Mouse (Mus musculus): ENCODE measurements around the gene Brd7. TPM values are rescaled to one million over a fixed set of nuclear protein-coding genes. Genes with fewer than 3 reads are reported as not detected.

Gene Brd7
- 10 to 100 TPM; 63.8 to 67.0 (median 64.7) TPM for polyA plus RNA-seq (2017; shearing (Covaris generic))

- peak; percentile 77 for ATAC-seq
Measured at GRCm38 (mm10) chr8:88361708-88362428, at the start of gene Brd7. TSS of gene Brd7 (minus strand) at chr8:88362194.

DNA sequence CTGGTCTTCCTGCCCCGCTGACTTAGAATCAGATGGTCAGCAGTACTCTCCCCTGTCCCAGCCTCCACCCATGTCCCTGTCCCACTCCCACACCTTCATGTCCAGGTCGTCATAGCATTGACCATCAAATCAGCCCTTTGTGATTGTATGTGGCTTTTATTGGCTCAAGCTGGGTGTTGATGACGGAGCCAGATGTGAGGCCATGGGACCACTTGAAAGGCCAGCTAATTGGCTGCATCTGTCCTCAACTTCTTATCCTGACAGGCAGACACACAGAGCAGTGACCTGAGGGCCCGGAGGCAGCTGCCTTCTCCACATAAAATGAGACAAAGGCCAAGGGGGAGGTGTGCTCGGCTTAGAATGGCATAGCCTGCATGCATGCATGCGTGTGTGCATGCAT, 49.5 kb upstream of the Brd7 start:
- ATAC-seq: no peak

DNA sequence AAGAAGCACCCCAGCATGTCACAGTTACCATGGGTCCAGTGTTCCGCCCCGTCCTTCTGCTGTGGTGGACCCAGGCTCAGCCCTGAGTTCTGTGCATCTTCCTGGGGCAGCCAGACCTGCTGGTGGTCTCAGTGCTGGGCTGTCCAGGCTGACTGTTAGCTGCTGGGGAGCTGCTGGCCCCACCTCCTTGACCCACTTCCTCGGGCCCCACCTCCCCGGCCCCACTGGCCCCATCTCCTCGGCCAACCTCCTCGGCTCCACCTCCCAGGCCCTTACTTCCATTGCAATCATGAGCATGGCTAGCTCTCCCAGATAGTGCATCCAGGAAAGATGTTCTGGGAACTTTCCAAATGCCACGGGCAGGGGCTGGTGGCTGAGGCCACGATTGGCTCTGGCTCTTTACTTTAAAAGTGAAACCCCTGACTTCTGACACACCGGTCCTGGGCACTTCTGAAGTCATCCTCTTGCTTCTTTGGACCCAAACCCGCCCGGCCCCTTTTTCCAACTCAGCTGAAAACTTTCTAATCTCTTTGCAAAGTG, 47.5 kb upstream of the Brd7 start:
- no peak for ATAC-seq

DNA sequence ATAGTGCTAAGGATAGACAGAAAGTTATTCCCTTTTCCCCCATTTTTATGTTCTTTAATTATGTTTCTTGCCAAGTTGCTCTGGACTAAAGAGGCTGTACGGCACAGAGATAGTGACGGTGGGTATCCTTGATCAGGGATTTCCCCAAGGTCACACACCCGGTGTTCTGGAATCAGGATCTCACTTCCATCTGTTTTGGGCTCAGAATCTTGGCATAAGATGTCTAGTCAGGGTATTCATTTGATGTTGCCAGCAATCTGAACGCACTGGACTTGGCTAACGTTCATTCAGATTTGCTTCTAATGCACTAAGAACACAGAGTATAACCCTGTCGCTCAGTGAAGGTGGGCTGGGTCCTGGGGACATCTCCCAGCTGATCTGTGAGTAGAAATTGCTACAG, 45.7 kb upstream of the Brd7 start:
- no peak for ATAC-seq

GRCm38 (mm10) chr8:88398060-88398459, 36.1 kb upstream of the Brd7 start:
- no peak for ATAC-seq

DNA sequence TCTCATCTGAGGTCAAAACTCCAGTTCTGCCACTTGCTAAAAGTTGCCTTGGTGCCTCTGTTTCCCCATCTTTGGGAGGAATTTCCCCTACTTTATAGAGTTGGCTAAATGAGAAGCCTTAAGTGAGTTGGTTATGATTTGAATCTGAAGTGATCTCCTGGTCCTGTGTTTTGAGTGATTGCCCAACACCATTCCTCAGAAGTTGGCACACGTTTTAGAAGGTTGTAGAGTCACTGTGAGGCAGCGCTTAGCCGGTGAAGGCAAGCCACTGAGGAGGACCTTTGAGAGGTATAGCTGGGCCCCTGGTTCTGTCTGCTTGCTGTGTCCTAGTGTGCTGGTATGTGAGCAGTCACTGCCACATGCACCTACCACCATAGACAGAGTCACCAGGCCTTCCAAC, 31.3 kb upstream of the Brd7 start:
- no peak for ATAC-seq

DNA sequence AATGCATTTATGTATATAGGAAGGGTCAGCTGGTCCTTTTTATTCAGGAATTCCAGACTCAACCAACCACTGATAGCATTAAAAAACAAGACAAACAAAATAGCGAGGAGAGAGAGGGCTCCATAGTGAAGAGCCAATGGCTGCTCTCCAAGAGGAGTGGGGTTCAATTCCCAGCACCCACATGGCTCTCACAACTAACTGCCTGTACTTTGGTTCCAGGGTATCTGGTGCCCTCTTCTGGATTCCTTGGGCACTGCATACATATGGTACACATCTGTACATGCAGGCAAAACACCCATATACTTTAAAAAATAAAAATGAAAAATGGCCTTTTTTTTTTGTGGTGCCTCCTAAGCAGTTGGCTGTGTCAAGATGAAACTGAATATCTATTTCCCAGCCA, 28.8 kb upstream of the Brd7 start:
- no peak for ATAC-seq

- no peak for ATAC-seq
Measured at GRCm38 (mm10) chr8:88388691-88389239, 26.8 kb upstream of the Brd7 start.

DNA sequence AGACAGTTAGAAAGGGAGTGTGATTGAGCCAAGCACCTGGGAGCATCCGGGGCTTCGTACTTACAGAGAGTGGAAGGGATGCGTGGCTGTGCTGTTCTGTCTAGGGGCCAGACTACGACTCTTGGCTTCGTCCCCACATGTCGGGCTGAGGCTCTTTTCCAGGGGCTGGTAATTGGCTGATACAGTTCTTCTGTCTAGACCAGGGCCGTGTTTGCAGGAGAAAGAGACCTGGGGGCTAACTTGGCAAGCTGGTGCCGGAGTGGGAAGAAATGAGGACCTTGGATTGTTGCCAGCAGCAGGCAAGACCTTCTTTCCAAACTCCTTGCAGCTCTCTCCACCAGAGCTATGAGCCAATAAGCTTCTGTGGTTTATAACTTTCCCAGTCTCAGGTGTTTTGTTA, 25.9 kb upstream of the Brd7 start:
- ATAC-seq: no peak

GRCm38 (mm10) chr8:88383164-88383556, 21.2 kb upstream of the Brd7 start:
- no peak for ATAC-seq

DNA sequence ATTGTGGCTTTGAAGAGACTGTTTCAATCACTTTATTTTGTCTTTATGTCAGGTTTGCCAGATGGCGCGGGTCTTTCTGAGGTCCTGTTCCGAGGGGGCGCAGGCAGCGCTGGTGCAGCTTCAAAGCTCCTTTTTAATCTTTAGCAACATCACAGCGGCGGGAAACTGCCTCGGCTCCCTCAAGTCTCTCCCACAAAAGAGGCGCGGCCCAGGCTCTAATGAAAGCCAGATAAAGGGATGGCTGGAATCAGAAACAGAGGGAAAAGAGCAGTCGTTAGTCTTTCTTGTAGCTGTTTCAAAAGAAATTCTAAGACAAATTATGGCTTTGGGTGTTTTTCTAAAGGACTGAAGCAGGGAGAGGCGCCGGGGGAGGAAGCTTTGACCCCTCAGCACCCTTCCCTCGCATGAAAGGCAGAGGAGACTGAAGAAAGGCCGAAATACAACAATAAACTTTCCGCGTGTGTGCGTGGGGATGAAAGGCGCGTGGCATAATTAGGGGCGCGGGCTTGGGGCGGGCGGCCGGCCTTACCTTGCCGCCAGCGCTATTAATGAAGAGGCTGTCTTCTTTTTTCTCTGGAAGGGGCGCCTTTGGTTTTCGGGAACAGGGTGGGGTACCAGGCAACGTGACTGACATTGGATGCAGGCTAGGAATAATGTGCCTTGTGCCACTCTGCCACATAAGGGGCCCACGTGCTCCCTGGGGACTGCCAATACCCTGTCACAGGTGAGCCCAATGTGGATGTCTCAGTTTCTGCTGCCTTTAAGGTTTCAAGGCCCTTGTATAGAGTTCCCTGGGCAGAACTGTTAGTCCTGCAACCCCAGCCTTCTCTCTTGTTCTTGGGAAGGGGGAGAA, 20.5 kb upstream of the Brd7 start:
- no peak for ATAC-seq

GRCm38 (mm10) chr8:88380497-88380896, 18.5 kb upstream of the Brd7 start:
- no peak for ATAC-seq

DNA sequence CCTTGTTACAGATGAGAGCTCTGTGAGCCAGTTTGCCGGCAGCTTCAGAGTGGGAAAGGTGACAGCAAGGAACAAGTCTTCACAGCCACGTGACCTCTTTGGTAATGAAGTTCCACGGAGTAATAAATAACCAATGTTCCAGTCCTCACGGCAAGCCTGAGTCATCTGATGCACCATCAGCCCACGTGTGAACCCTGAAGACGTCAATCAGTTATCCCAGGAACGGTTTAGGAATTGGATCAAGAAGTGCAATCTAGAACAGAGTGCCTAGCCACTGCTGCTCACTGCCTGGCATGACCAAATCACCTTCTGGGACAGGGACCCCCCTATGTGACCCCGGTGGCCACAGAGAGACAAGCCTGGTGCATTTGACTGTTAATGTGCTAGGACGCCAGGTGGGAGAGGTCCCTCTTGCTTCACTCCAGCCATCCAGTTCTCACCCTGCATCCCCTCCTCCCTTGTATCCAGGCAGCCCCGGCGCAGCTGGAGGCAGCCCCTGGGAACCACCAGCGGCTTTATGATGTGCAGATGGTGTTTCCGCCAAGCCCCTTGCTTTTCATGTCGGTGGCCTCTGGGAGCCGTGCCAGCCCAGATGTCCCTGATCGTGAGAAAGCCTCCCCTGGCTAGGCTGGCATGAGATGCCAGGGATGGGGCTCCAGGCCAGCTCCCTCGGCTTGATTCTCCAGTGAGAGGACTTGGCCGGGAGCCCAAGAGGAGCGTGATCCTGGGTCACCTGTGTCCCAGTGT, 15.0 kb upstream of the Brd7 start:
- ATAC-seq: no peak

GRCm38 (mm10) chr8:88371522-88371921, 9.5 kb upstream of the Brd7 start:
- ATAC-seq: no peak

DNA sequence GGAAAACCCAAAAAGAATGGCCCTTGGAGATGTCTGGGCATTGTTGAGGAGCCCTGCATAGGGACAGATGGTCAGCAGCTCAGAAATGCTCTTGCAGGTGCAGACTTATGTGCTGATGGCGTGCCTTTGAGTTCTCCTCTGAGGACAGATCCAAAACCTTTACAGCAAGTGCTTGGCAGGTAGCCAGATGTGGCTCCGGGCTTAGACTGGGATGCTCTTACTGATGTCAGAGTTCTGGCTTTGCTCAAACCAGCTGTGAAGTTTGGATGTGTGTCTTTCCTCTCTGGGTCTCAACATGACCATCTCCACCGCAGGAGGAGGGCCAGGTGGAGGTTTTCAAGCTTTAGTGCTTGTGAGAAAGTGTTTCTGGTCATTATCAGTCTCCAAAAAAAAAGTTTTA, 7.8 kb upstream of the Brd7 start:
- ATAC-seq: no peak

- no peak for ATAC-seq
Measured at GRCm38 (mm10) chr8:88369221-88369620, 7.2 kb upstream of the Brd7 start.

- peak; percentile 50 for ATAC-seq
Measured at GRCm38 (mm10) chr8:88362446-88363150, 604 bp upstream of the Brd7 start.

GRCm38 (mm10) chr8:88361044-88361707, 818 bp downstream of the Brd7 start:
- peak; percentile 24 for ATAC-seq

- no peak for ATAC-seq
Measured at GRCm38 (mm10) chr8:88359959-88360358, 2.0 kb downstream of the Brd7 start.

- no peak for ATAC-seq
Measured at GRCm38 (mm10) chr8:88357946-88358345, 4.0 kb downstream of the Brd7 start.

- ATAC-seq: no peak
Measured at GRCm38 (mm10) chr8:88357226-88357933, 4.6 kb downstream of the Brd7 start.
